Mouse (Mus musculus) heart, adult 2 months (tissue): ENCODE data around the gene Olfm1.

Source experiments
- CTCF ChIP-seq: fragments of 200-600 bp; IDR thresholded peaks from 2 replicates; pipeline ENCODE4 v1.8.1; 2022; ENCODE audit warnings: antibody characterized with exemption, mild to moderate bottlenecking, moderate library complexity
- EP300 ChIP-seq: fragments of 200-500 bp; IDR thresholded peaks from 2 replicates; pipeline ENCODE4 v1.6.1; 2011; ENCODE audit warnings: low read depth, low read length, control low read depth; ENCODE audit not compliant: insufficient read depth
- POLR2A ChIP-seq: fragments of 200-500 bp; IDR thresholded peaks from 2 replicates; pipeline ENCODE4 v1.6.1; 2011; ENCODE audit warnings: mild to moderate bottlenecking, low read depth, low read length, control low read depth; ENCODE audit not compliant: insufficient read depth

- TF ChIP-seq CTCF (no peak), EP300 (no peak), POLR2A (no peak)
These were observed 48.9 kb downstream of the Olfm1 start for GRCm38 (mm10) chr2:28241520-28242221.
